Mouse (Mus musculus): ENCODE measurements around the gene Trpc5. TPM values are rescaled to one million over a fixed set of nuclear protein-coding genes. Genes with fewer than 3 reads are reported as not detected.

Gene Trpc5
- total RNA-seq, 2 experiments from 2014 or later: 42.5 to 45.0 TPM

DNA sequence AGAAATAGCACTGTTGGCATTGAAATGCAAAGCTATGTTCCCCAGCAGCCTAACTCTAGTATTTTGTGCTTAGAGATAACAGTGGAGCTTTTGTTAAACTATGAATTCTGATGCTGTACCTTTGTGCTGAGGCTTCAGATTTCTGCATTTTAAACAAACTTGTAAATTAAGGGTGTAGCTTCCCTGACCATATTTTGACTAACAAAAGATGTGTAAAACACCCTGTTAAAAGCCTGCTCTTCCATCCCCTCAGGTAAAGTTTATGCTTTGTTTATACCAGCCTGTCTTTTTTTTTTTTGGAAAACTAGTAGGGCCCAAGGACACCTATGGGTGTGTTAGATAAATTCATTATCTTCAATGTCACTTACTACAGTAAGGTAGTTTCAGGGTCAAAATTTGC lies 350.0 kb downstream of the Trpc5 start:
- no peak for DNase-seq (ENCODE audit: low spot score in 2 of 2)

DNA sequence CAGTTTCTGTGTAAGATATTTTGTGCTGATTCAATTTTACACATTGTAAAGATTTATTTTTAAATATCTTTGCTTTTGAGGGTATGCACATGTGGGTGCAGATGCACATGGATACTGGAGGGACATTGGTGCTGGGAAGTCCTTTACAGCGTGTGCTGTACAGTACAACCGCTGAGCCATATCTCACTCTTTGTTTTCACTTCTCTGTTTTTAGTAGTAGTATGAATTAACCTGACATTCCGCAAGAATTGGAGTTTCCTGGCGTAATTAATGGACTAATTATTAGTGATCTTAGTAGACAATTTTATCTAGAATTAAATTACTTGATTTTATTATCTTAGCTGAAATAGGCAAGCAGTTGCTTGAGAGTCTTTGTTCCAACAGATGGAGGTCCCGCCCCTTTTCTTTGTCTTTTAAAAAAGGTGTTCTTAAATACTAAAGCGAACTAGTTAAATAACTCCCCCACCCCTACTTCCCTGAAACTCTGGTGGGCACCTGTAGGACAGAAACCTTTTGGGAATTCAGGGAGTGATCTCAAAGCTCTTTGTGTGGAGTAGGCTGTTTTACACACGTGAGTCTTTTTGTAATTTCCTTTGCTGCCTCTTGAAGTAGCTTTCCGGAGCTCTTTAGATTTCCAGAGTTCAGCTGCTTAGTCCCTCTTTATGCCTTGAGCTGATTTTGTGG lies 352.5 kb downstream of the Trpc5 start:
- no peak for DNase-seq (ENCODE audit: low spot score in 2 of 2)

Other genes with a start within 250 kb of the Trpc5 start
- gene Trpc5os, start 231.6 kb downstream of the Trpc5 start, total RNA-seq (2021): not detected
- 1 to 10 TPM; 3.3 to 3.6 TPM for gene Rtl4, start 727 bp upstream of the Trpc5 start, total RNA-seq (2021)